In the genomic region with DNA sequence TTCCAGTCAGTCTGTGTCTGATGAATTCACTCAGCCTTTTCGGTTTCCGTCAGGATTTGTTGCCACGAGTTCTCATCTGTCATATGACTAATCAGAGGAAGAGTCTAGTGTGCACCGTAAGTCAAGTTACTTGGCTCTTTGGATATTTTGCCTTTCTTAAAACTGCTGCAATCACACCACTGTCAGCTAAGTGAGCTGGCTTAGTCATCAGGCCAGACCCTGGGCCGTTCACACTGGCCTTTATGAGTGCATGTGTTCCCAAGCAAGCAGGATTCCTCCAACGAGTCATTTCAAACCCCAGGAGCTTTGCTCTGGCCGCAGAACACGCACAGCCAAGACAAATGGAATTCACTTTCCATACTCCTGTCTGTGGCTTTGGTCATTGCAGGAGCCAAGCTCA, we compare ENCODE assay signal across 15 mouse cellular contexts.
A peak's percentile ranks its signal among the peaks of the same experiment; 100 is the strongest.
DNase-seq lines count a peak whose midpoint lies in the region; ATAC-seq and TF ChIP-seq lines count a peak whose summit lies in the region.
"Had no signal": no experiment of that assay in that cellular context is flagged by ENCODE, and none has a peak within 500 bp of the region (broad histone marks: within the 10 kb centered on the region; RNA-seq: fewer than 3 reads in every experiment).

No protein-coding gene starts in this region.

- ATAC-seq in neural tube, embryonic 13.5 days (ENCODE audit: low read depth) = no peak
- no peak for ATAC-seq in neural tube, embryonic 15.5 days (ENCODE audit: low FRiP score)
- no peak for ATAC-seq in liver, embryonic 11.5 days (replicated peaks; ENCODE audit: low FRiP score)
- ATAC-seq in intestine, postnatal 0 days = no peak
- ATAC-seq: midbrain, embryonic 16.5 days had no signal

- H3K9me3 ChIP-seq in neural tube, embryonic 13.5 days = no peaks in the 10 kb centered on the region
- H3K9me3 ChIP-seq in neural tube, embryonic 15.5 days (replicated peaks) = no peaks in the 10 kb centered on the region
- H3K9me3 ChIP-seq in liver, embryonic 11.5 days (ENCODE audit: control insufficient read depth, low read length) = no peaks in the 10 kb centered on the region
- H3K9me3 ChIP-seq in intestine, postnatal 0 days (ENCODE audit: control insufficient read depth) = no peaks in the 10 kb centered on the region

- H3K4me3 ChIP-seq in neural tube, embryonic 13.5 days = no peak overlapping the region
- no peak overlapping the region for H3K4me3 ChIP-seq in neural tube, embryonic 15.5 days (replicated peaks)
- H3K4me3 ChIP-seq in liver, embryonic 11.5 days (ENCODE audit: low read depth, low read length) = no peak overlapping the region
- no peak overlapping the region for H3K4me3 ChIP-seq in intestine, postnatal 0 days (ENCODE audit: low read depth, low read length)

- no peak for TF ChIP-seq CTCF in intestine, postnatal 0 days (IDR thresholded peaks at IDR 0.05; ENCODE audit: low read depth)

- H3K36me3 ChIP-seq in neural tube, embryonic 13.5 days = no peaks in the 10 kb centered on the region
- no peaks in the 10 kb centered on the region for H3K36me3 ChIP-seq in neural tube, embryonic 15.5 days
- no peaks in the 10 kb centered on the region for H3K36me3 ChIP-seq in liver, embryonic 11.5 days (ENCODE audit: control insufficient read depth, insufficient read depth, low read length)
- H3K36me3 ChIP-seq in intestine, postnatal 0 days (ENCODE audit: control insufficient read depth, insufficient read depth) = no peaks in the 10 kb centered on the region

- H3K27me3 ChIP-seq in neural tube, embryonic 13.5 days = no peaks in the 10 kb centered on the region
- no peaks in the 10 kb centered on the region for H3K27me3 ChIP-seq in neural tube, embryonic 15.5 days (replicated peaks)
- H3K27me3 ChIP-seq in liver, embryonic 11.5 days (replicated peaks; ENCODE audit: control insufficient read depth, insufficient read depth, low read length) = no peaks in the 10 kb centered on the region
- no peaks in the 10 kb centered on the region for H3K27me3 ChIP-seq in intestine, postnatal 0 days (replicated peaks; ENCODE audit: control insufficient read depth, insufficient read depth, low read length)

- 0 out of 2 replicates have a peak overlapping the region, but pooled peaks have one; percentile 4 for H3K27ac ChIP-seq in neural tube, embryonic 13.5 days (replicated peaks)
- peak overlapping the region; percentile 28; the same call in 1 of the 2 replicates for H3K27ac ChIP-seq in neural tube, embryonic 15.5 days (replicated peaks)
- no peak overlapping the region for H3K27ac ChIP-seq in liver, embryonic 11.5 days (ENCODE audit: low read depth, low read length)
- no peak overlapping the region for H3K27ac ChIP-seq in intestine, postnatal 0 days (ENCODE audit: low read depth, low read length)
- H3K27ac ChIP-seq: hindbrain, embryonic 14.5 days had no signal

- H3K4me2 ChIP-seq in neural tube, embryonic 13.5 days = no peak overlapping the region
- H3K4me2 ChIP-seq in neural tube, embryonic 15.5 days = no peak overlapping the region
- H3K4me2 ChIP-seq in liver, embryonic 11.5 days = no peak overlapping the region
- H3K4me2 ChIP-seq in intestine, postnatal 0 days (replicated peaks; ENCODE audit: low read depth) = no peak overlapping the region
- H3K4me2 ChIP-seq: hindbrain, embryonic 14.5 days had no signal

- 63% methylated on average over 8 of the region's 8 CpGs for WGBS in neural tube, embryonic 13.5 days
- 62% methylated on average over 8 of the region's 8 CpGs for WGBS in neural tube, embryonic 15.5 days
- WGBS in liver, embryonic 11.5 days = 75% methylated on average over 8 of the region's 8 CpGs
- 60% methylated on average over 8 of the region's 8 CpGs for WGBS in intestine, postnatal 0 days

- peaks cover 11% of the 10 kb centered on the region; the same call in 1 of the 2 replicates for H3K4me1 ChIP-seq in neural tube, embryonic 13.5 days (replicated peaks)
- H3K4me1 ChIP-seq in neural tube, embryonic 15.5 days = peaks cover 18% of the 10 kb centered on the region
- H3K4me1 ChIP-seq in liver, embryonic 11.5 days (replicated peaks; ENCODE audit: control insufficient read depth, insufficient read depth, low read length) = peaks cover 4% of the 10 kb centered on the region; the same call in 1 of the 2 replicates
- no peaks in the 10 kb centered on the region for H3K4me1 ChIP-seq in intestine, postnatal 0 days (replicated peaks; ENCODE audit: control insufficient read depth, insufficient read depth, low read length)

- no peak overlapping the region for H3K9ac ChIP-seq in neural tube, embryonic 13.5 days
- H3K9ac ChIP-seq in neural tube, embryonic 15.5 days (replicated peaks) = no peak overlapping the region
- H3K9ac ChIP-seq in liver, embryonic 11.5 days (ENCODE audit: low read depth, low read length) = no peak overlapping the region
- H3K9ac ChIP-seq in intestine, postnatal 0 days (ENCODE audit: low read depth, low read length) = no peak overlapping the region
- H3K9ac ChIP-seq: hindbrain, embryonic 14.5 days had no signal

- DNase-seq in neural tube, embryonic 10.5 days (ENCODE audit: extremely low spot score, low spot score) = no peak
- peak; percentile 71 for DNase-seq in adrenal gland, adult 2 months
- peak; percentile 23 for DNase-seq in gastrocnemius, postnatal 10 days
- no peak for DNase-seq in liver, embryonic 11.5 days (ENCODE audit: low spot score)
- DNase-seq in T-cell, adult 2 months (ENCODE audit: low spot score) = no peak
- DNase-seq: cerebellum, adult 11-12 months; layer of hippocampus, postnatal 36 days; liver; lung, postnatal 4 days; spleen, adult 18-20 months had no signal

Comparison
In these comparisons a context has a peak if more than half of its experiments do, and no peak if none do; other contexts are left out.
1. H3K27ac ChIP-seq: peak in neural tube, embryonic 13.5 days (single experiment) and neural tube, embryonic 15.5 days (single experiment); none in liver, embryonic 11.5 days (single experiment) and intestine, postnatal 0 days (single experiment).
2. DNase-seq: peak in adrenal gland, adult 2 months (single experiment) and gastrocnemius, postnatal 10 days (single experiment); none in neural tube, embryonic 10.5 days (single experiment), liver, embryonic 11.5 days (single experiment) and T-cell, adult 2 months (single experiment).